Mouse (Mus musculus) megakaryocyte-erythroid progenitor cell, adult 5-6 weeks (primary cell): ENCODE data around the gene Slc5a10. TPM values are rescaled to one million over a fixed set of nuclear protein-coding genes. Genes with fewer than 3 reads are reported as not detected.

Experiments used
- ATAC-seq: replicated peaks from 2 replicates; pipeline ENCODE4 v1.8.0; 2016; ENCODE audit warnings: mild to moderate bottlenecking, inconsistent platforms; ENCODE audit not compliant: severe bottlenecking, poor library complexity, low FRiP score, low TSS enrichment
- total RNA-seq, 2 experiments: library from RNA; stranded (forward) in 1 of 2; stranded (reverse) in 1 of 2; fragments of 200-1000, 215-1000 nt in 1 of 2; fragments of >200 nt in 1 of 2; fragmentation: Nextera tagmentation in 1 of 2; gene quantifications; 2 replicates each; pipeline ENCODE4 v1.2.3; 2014 to 2017

Slc5a10 gene
- total RNA-seq, 2 experiments from 2014 or later = not detected

- no peak for ATAC-seq
Measured at GRCm38 (mm10) chr11:61708928-61709327, 11.7 kb downstream of the Slc5a10 start.

- ATAC-seq = no peak
Measured at GRCm38 (mm10) chr11:61706232-61706631, 14.4 kb downstream of the Slc5a10 start.

GRCm38 (mm10) chr11:61705581-61705980, 15.0 kb downstream of the Slc5a10 start:
- no peak for ATAC-seq

- no peak for ATAC-seq
Measured at GRCm38 (mm10) chr11:61702494-61702893, 18.1 kb downstream of the Slc5a10 start.

GRCm38 (mm10) chr11:61701696-61702095, 18.9 kb downstream of the Slc5a10 start:
- no peak for ATAC-seq

- no peak for ATAC-seq
Measured at GRCm38 (mm10) chr11:61699933-61700332, 20.7 kb downstream of the Slc5a10 start.

GRCm38 (mm10) chr11:61699460-61699859, 21.2 kb downstream of the Slc5a10 start:
- ATAC-seq = no peak

- no peak for ATAC-seq
Measured at GRCm38 (mm10) chr11:61698852-61699251, 21.8 kb downstream of the Slc5a10 start.

- ATAC-seq = no peak
Measured at GRCm38 (mm10) chr11:61692996-61693395, 27.6 kb downstream of the Slc5a10 start.

GRCm38 (mm10) chr11:61687595-61687994, 33.0 kb downstream of the Slc5a10 start:
- no peak for ATAC-seq

GRCm38 (mm10) chr11:61686906-61687453, 33.6 kb downstream of the Slc5a10 start:
- no peak for ATAC-seq

- ATAC-seq = peak; percentile 69
Measured at GRCm38 (mm10) chr11:61686141-61686540, 34.5 kb downstream of the Slc5a10 start.

- ATAC-seq = no peak
Measured at GRCm38 (mm10) chr11:61685119-61685725, 35.4 kb downstream of the Slc5a10 start.

GRCm38 (mm10) chr11:61683907-61684731, 36.5 kb downstream of the Slc5a10 start, which contains the start of gene Fam83g:
Fam83g (plus strand) TSS chr11:61684091.
- peak; percentile 16; the same call in 1 of the 2 replicates for ATAC-seq

GRCm38 (mm10) chr11:61679091-61679866, 41.3 kb downstream of the Slc5a10 start:
- ATAC-seq = no peak

- no peak for ATAC-seq
Measured at GRCm38 (mm10) chr11:61677709-61678108, 42.9 kb downstream of the Slc5a10 start.

GRCm38 (mm10) chr11:61676216-61676854, 44.3 kb downstream of the Slc5a10 start:
- no peak for ATAC-seq

- no peak for ATAC-seq
Measured at GRCm38 (mm10) chr11:61675332-61675731, 45.3 kb downstream of the Slc5a10 start.

GRCm38 (mm10) chr11:61674839-61675159, 45.8 kb downstream of the Slc5a10 start:
- no peak for ATAC-seq
